Mouse (Mus musculus): ENCODE results near the gene Hs2st1. TPM values are rescaled to one million over a fixed set of nuclear protein-coding genes. Genes with fewer than 3 reads are reported as not detected.

The Hs2st1 gene
- total and polyA plus RNA-seq, 3 experiments, result 17.6 to 36.4 (median 29.7) TPM

DNA sequence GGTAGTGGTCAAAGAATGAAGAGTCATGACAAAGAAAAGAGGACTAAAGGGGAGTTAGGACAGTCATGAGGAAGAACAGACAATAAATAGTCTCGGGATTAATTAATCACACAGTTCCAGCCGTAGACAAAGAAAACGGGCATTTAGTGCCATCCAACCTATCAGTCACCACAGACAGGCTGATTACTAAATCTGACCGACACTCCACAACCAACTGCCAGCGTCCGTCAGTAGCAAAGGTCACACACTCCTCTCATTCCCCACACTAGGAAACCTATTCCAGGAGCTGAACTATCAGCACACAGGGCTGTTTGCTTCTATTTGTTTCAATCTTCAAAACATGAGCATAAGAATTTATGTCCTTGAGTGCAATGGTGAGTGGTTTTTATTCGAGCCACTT is 16.0 kb downstream of the Hs2st1 start:
- dilution Hi-C loops (cut with MboI; ENCODE audit: extremely low pct_ligation_motif_present, extremely low pct_unique_long_range_greater_than_20kb, low sequenced_read_pairs) (no loop called here), in situ Hi-C loops (cut with MboI; ENCODE audit: low pct_ligation_motif_present, low pct_unique_long_range_greater_than_20kb, low sequenced_read_pairs) (no loop called here)
- peaks cover 6 to 11% of the 10 kb centered on the region in 2 experiments for H3K4me1 ChIP-seq (ENCODE audit: control insufficient read depth in 1 of 2, insufficient read depth in 2 of 2)
- no peaks in the 10 kb centered on the region for H3K27me3 ChIP-seq (replicated peaks)
- H3K36me3 ChIP-seq (replicated peaks in 1 of 2; ENCODE audit: control insufficient read depth in 1 of 2, insufficient read depth in 1 of 2, low read length in 1 of 2), result peaks cover 0 to 20% of the 10 kb centered on the region in 2 experiments
- DNase-seq (ENCODE audit: extremely low read depth), result no peak
- H3K9me3 ChIP-seq (replicated peaks; ENCODE audit: low read length), result no peaks in the 10 kb centered on the region
- TF ChIP-seq BHLHE40 (IDR thresholded peaks at IDR 0.05; ENCODE audit: low read depth, low read length), result no peak
- no peak for TF ChIP-seq SMC3 (IDR thresholded peaks at IDR 0.05; ENCODE audit: low read depth, low read length)
- TF ChIP-seq CHD1 (IDR thresholded peaks at IDR 0.05; ENCODE audit: low read depth, low read length), result no peak
- TF ChIP-seq USF2 (conservative IDR thresholded peaks at IDR 0.05; ENCODE audit: low read depth, low read length), result no peak
- TF ChIP-seq ELF1 (IDR thresholded peaks at IDR 0.05; ENCODE audit: low read depth, low read length), result no peak
- H3K4me2 ChIP-seq (ENCODE audit: insufficient read depth, low read depth, poor library complexity, severe bottlenecking), result no peak overlapping the region
- no peak overlapping the region for H3K4me3 ChIP-seq (replicated peaks in 1 of 3; ENCODE audit: low read depth in 2 of 3, low read length in 2 of 3, poor library complexity in 1 of 3)
- H3K9ac ChIP-seq (ENCODE audit: insufficient read depth, low read depth), result no peak overlapping the region
- no peak overlapping the region for H3K27ac ChIP-seq (ENCODE audit: insufficient read depth, low read depth)
- peaks cover 12% of the 10 kb centered on the region for H3K79me2 ChIP-seq (replicated peaks; ENCODE audit: control insufficient read depth, extremely low read depth, insufficient read depth, poor library complexity, severe bottlenecking)

DNA sequence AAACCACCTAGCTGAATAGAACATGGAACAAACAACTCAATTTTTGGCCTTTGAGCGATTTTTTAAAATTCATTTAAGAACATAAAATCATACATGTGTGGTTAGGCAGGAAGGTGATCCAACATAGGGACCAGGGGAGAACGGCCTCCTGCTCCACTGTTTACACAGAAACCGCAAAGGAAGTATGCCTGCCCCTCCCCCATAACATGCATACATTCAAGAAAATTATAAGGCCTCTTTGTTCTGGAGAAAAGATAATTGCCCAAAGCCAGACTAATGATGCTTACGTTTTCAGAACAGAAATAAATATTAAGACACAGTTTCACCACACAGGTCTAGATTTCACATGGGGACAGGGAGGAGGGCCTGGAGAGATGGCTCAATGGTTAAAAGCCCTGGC is 18.6 kb downstream of the Hs2st1 start:
- in situ Hi-C loops (cut with MboI; ENCODE audit: low pct_ligation_motif_present, low pct_unique_long_range_greater_than_20kb, low sequenced_read_pairs), result no loop called here
- TF ChIP-seq MYC (IDR thresholded peaks at IDR 0.05; ENCODE audit: low read depth, low read length) (no peak), JUN (IDR thresholded peaks at IDR 0.05; ENCODE audit: insufficient read depth, low read depth, low read length) (no peak), TCF12 (IDR thresholded peaks at IDR 0.05; ENCODE audit: low read depth, low read length) (no peak), POLR2A (IDR thresholded peaks at IDR 0.05; ENCODE audit: low read depth, low read length) (no peak)
- Histone ChIP-seq H3K4me2 (ENCODE audit: insufficient read depth, low read depth, poor library complexity, severe bottlenecking) (no peak overlapping the region), H3K27ac (ENCODE audit: insufficient read depth, low read depth) (no peak overlapping the region), H3K79me2 (replicated peaks; ENCODE audit: control insufficient read depth, extremely low read depth, insufficient read depth, poor library complexity, severe bottlenecking) (peaks cover 8% of the 10 kb centered on the region), H3K27me3 (replicated peaks) (no peaks in the 10 kb centered on the region), H3K36me3 (replicated peaks in 1 of 2; ENCODE audit: control insufficient read depth in 1 of 2, insufficient read depth in 1 of 2, low read length in 1 of 2) (peaks cover 0 to 19% of the 10 kb centered on the region in 2 experiments), H3K9ac (ENCODE audit: insufficient read depth, low read depth) (no peak overlapping the region), H3K4me3 (replicated peaks in 1 of 3; ENCODE audit: low read depth in 2 of 3, low read length in 2 of 3, poor library complexity in 1 of 3) (no peak overlapping the region), H3K9me3 (replicated peaks; ENCODE audit: low read length) (no peaks in the 10 kb centered on the region), H3K4me1 (ENCODE audit: control insufficient read depth in 1 of 2, insufficient read depth in 2 of 2) (peaks cover 0 to 6% of the 10 kb centered on the region in 2 experiments; a peak in 2 of 4 replicates)
- dilution Hi-C loops (cut with MboI; ENCODE audit: extremely low pct_ligation_motif_present, extremely low pct_unique_long_range_greater_than_20kb, low sequenced_read_pairs), result no loop called here
- DNase-seq (ENCODE audit: extremely low read depth), result no peak

DNA sequence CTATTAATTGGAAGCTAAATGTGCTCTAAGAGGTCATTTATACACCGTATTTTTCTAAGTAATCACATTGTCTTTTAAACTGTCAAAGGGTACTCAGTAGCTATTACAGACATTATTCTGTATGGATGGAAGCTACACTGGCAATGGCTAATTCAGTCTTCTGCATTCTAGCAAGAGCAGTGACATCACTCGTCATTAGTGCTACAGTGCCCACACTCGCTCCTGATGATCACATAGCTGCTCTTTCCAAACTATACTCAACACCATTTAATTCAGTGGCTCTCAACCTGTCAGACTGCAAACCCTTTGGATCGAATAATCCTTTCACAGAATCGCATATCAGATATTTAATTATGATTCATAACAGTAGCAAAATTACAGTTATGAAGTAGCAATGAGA is 19.3 kb downstream of the Hs2st1 start:
- Histone ChIP-seq H3K27me3 (replicated peaks) (no peaks in the 10 kb centered on the region), H3K9ac (ENCODE audit: insufficient read depth, low read depth) (no peak overlapping the region), H3K9me3 (replicated peaks; ENCODE audit: low read length) (no peaks in the 10 kb centered on the region), H3K4me1 (ENCODE audit: control insufficient read depth in 1 of 2, insufficient read depth in 2 of 2) (peaks cover 2 to 6% of the 10 kb centered on the region in 2 experiments; a peak in 3 of 4 replicates), H3K27ac (ENCODE audit: insufficient read depth, low read depth) (no peak overlapping the region), H3K36me3 (replicated peaks in 1 of 2; ENCODE audit: control insufficient read depth in 1 of 2, insufficient read depth in 1 of 2, low read length in 1 of 2) (peaks cover 0 to 17% of the 10 kb centered on the region in 2 experiments), H3K4me2 (ENCODE audit: insufficient read depth, low read depth, poor library complexity, severe bottlenecking) (no peak overlapping the region), H3K4me3 (replicated peaks in 1 of 3; ENCODE audit: low read depth in 2 of 3, low read length in 2 of 3, poor library complexity in 1 of 3) (no peak overlapping the region), H3K79me2 (replicated peaks; ENCODE audit: control insufficient read depth, extremely low read depth, insufficient read depth, poor library complexity, severe bottlenecking) (peaks cover 8% of the 10 kb centered on the region)
- TF ChIP-seq NRF1 (IDR thresholded peaks at IDR 0.05; ENCODE audit: low read depth, low read length) (no peak), JUN (IDR thresholded peaks at IDR 0.05; ENCODE audit: insufficient read depth, low read depth, low read length) (no peak), USF2 (conservative IDR thresholded peaks at IDR 0.05; ENCODE audit: low read depth, low read length) (no peak), KAT2A (IDR thresholded peaks at IDR 0.05; ENCODE audit: insufficient replicate concordance, low read length) (no peak), ETS1 (conservative IDR thresholded peaks at IDR 0.05; ENCODE audit: low read depth, low read length) (no peak), ZMIZ1 (IDR thresholded peaks at IDR 0.05; ENCODE audit: low read depth, low read length) (no peak)
- dilution Hi-C loops (cut with MboI; ENCODE audit: extremely low pct_ligation_motif_present, extremely low pct_unique_long_range_greater_than_20kb, low sequenced_read_pairs), result no loop called here
- in situ Hi-C loops (cut with MboI; ENCODE audit: low pct_ligation_motif_present, low pct_unique_long_range_greater_than_20kb, low sequenced_read_pairs), result no loop called here
- DNase-seq (ENCODE audit: extremely low read depth), result no peak

All from CH12.LX (cell line).